Mouse (Mus musculus) CD4-positive, CD25-positive, alpha-beta regulatory T cell, adult 4 months (primary cell): ENCODE data around the gene Gm6034. TPM values are rescaled to one million over a fixed set of nuclear protein-coding genes. Genes with fewer than 3 reads are reported as not detected.
"Not testable (repeated sequence)": the region's sequence is repeated elsewhere in the genome, so short reads cannot be mapped to it uniquely, and the experiment has no call there.

ENCODE experiments used
- ATAC-seq: one replicate; pipeline ENCODE4 v1.8.0; 2017
- polyA plus RNA-seq, 2 experiments: library from polyadenylated mRNA; unstranded; fragments of 100-300 nt; shearing (Covaris generic); gene quantifications; one replicate each; pipeline ENCODE4 v1.2.1; 2017

The Gm6034 gene
- polyA plus RNA-seq, 2 experiments from 2014 or later: 0.66 TPM; not detected in 1

- ATAC-seq: peak; percentile 69
Observed at GRCm38 (mm10) chr17:36023710-36024654, 18.8 kb upstream of the Gm6034 start.

GRCm38 (mm10) chr17:36025197-36025596 is 17.6 kb upstream of the Gm6034 start:
- ATAC-seq: no peak

GRCm38 (mm10) chr17:36025901-36026300 is 16.9 kb upstream of the Gm6034 start:
- ATAC-seq: no peak

DNA sequence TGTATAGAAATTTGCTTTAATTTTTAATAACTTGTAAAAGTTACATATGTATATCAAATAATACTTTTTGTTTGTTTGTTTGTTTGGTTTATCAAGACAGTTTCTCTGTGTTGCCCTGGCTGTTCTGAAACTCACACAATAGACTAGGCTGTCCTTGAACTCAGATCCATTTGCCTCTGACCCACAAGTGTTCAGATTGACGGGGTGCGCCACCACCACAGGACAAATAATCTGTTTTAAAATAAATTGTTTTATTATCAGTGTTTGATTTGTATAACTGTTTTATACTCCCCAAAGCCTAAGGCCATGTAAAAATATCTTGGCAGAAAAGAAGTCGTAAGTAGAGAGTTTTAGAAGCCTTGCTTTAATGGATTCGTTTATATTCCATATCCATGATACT is 15.1 kb upstream of the Gm6034 start:
- no peak for ATAC-seq

DNA sequence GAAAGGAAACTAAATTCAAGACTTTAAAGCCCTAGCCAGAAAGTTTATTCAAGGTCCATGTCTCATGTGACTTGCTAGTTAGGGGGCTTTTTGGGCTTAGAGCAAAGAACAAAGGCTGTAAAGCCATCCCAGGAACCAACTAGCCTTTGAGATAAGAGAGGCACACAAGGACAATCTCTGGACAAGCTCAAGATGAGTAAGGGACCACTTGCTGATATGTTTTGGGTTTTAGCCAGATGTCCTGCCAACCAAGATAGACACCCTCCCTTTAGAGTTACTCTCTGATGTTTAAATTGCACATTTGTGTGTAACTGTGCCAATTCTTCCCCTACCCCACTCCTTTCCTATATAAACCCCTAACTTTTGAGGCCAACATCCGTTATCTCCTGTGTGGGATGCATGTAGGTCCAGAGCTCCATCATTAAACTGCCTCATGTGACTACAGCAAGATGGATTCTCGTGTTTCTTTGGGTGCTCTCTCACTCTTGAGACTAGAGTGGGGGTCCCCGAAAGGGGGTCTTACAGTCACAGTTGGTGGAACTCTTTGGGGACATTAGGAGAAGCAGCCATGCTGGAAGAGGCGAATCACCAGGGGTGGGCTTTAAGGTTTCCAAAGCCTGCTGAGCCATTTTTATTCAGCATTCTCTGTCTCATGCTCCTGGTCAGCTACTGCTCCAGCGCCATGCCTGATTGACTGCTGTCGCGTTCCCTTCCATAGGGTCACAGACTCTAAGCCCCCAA is 13.7 kb upstream of the Gm6034 start:
- no peak for ATAC-seq

GRCm38 (mm10) chr17:36030046-36030702 is 12.6 kb upstream of the Gm6034 start:
- ATAC-seq: not testable (repeated sequence)

- not testable (repeated sequence) for ATAC-seq
Observed at GRCm38 (mm10) chr17:36030703-36031582, 11.8 kb upstream of the Gm6034 start.

DNA sequence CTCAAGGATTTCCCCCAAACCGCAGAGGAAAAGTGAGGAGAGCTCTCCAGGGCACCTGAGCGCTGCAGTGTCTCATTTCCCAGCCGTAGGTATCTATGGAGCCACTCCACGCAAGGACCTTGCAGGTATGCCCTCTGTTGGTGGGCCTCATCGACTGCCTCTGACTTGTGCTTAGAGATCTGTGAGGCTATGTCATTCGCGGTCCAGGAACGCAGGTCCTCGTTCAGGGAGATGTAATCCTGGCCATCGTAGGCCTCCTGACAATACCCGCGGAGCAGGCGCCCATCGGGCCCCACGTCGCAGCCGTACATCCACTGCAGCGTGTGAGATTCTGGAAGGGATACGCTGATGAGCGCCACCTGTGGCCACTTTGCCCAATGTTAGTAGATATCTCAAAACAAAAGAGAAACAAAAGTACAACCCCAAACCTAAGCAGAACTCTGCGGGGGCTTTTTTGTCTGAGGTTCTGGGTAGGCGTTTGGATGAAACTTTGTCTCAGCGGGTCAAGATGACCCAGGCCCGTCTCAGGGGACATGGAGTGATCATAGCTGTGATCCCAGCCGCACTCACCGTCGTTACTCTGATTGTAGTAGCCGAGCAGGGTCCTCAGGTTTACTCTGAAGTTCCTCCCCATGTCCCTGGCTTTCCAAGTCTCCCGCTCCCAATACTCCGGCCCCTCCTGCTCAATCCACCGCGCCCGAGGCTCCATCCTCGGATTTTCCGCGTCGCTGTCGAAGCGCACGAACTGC is 11.0 kb upstream of the Gm6034 start:
- peak; percentile 80 for ATAC-seq

- ATAC-seq: peak; percentile 87
Observed at GRCm38 (mm10) chr17:36032351-36032875, 10.3 kb upstream of the Gm6034 start, which contains the start of gene H2-T23. TSS of gene H2-T23 (minus strand) at chr17:36032855.

DNA sequence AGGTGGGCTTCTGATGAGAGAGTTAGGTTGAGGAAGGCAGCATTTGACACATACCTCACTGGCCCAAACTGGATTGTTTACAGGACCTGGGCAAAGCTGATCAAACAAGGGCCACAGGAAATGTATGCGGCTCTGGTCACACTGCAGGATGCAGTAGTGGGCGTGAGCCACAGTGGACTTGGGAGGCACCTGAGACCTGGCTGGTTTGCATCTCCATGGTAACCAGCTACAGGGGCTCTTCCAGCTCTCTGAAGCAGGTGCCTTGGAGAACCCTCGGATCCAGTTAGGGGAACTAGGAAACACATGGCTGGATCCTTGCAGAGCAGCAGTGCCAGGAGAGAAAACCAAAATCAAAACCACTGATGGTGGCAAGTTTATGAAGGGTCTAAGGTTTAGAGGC is 8.2 kb upstream of the Gm6034 start:
- not testable (repeated sequence) for ATAC-seq

DNA sequence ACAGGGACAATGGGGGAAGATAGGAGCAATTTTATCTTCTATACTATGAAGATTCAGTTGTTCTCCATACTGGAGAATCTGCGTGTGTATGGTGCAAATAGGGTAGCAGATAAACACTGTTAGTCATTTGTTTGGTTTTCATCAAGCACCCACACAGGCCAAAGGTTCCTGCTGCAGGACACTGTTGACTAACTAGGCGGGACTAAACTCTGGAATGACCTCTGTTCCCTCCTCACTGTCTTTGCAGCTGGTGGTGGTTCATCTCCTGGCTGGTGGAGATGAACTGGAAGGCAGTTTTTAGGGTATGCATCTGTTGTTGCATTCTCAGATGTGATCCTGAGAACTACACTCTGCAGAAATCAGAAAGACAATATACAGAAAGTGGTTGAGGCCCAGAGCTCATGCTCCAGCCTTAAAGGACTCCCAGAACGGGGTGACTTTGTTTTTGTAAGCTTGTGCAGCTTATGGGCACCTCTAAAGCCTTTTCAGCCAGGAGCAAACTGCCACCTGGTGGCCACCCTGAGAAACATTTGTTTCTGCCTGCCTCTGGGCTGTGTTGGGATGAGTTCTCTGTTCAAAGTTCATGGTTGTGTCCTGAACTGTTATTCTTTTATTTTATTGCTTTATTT is 7.6 kb upstream of the Gm6034 start:
- peak; percentile 35 for ATAC-seq

DNA sequence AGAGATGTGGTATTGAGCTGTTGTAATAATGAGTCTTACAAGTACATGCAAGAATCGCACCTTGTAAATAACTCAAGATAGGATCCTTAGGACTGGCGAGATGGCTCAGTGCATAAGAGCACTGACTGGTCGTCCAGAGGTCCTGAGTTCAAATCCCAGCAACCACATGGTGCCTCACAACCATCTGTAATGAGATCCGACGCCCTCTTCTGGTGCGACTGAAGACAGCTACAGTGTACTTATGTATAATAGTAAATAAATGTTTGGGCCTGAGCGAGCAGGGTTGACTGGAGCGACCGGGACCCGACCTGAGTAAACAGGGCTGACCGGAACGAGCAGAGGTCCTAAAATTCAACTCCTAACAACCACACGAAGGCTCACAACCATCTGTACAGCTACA is 6.6 kb upstream of the Gm6034 start:
- not testable (repeated sequence) for ATAC-seq

GRCm38 (mm10) chr17:36040604-36041003 is 2.2 kb upstream of the Gm6034 start:
- not testable (repeated sequence) for ATAC-seq

- ATAC-seq: not testable (repeated sequence)
Observed at GRCm38 (mm10) chr17:36042055-36042454, 706 bp upstream of the Gm6034 start.

- ATAC-seq: no peak
Observed at GRCm38 (mm10) chr17:36043286-36043685, 525 bp downstream of the Gm6034 start.

- not testable (repeated sequence) for ATAC-seq
Observed at GRCm38 (mm10) chr17:36057927-36058326, 15.2 kb downstream of the Gm6034 start.

DNA sequence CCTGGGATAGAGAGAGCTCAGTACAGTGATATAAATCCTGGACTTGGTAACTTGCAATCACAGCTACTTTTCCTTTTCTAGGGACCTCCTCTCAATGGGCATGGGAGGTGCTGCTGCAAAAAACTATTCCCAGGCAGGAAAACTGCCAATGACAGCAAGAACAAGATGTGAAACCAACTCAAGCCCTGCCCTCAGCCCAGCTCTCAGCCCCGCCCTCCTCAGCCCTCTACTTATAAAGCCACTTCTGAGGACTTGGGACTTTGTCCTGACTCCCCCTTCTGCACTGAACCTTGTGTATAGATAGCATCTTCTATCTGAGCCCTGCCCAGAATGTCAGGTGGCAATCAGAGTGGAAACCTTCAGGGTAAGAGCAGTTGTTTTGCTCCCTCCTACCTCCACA is 15.6 kb downstream of the Gm6034 start, which contains the start of gene Gm11127:
Gene Gm11127, minus strand, starts transcription at position 10 of the 400 bp plus-strand sequence.
- not testable (repeated sequence) for ATAC-seq

- ATAC-seq: peak; percentile 77
Observed at GRCm38 (mm10) chr17:36060829-36061228, 18.1 kb downstream of the Gm6034 start.

GRCm38 (mm10) chr17:36081901-36082300 is 39.1 kb downstream of the Gm6034 start:
- not testable (repeated sequence) for ATAC-seq
